Mouse (Mus musculus) cerebellum, postnatal 14 days (tissue): Measurements from ENCODE around the gene Asphd2.

ENCODE experiments used
- DNase-seq, 2 experiments: peaks; one replicate each; pipeline ENCODE4 v3.0.0; 2021; ENCODE audit warnings: mixed read lengths in 2 of 2

Asphd2 gene

GRCm38 (mm10) chr5:112346211-112346965, 48.3 kb downstream of the Asphd2 start:
- no peak for DNase-seq

GRCm38 (mm10) chr5:112344092-112344960, 50.3 kb downstream of the Asphd2 start:
- DNase-seq, result no peak

- DNase-seq, result no peak
Observed at GRCm38 (mm10) chr5:112343205-112343595, 51.5 kb downstream of the Asphd2 start.

DNA sequence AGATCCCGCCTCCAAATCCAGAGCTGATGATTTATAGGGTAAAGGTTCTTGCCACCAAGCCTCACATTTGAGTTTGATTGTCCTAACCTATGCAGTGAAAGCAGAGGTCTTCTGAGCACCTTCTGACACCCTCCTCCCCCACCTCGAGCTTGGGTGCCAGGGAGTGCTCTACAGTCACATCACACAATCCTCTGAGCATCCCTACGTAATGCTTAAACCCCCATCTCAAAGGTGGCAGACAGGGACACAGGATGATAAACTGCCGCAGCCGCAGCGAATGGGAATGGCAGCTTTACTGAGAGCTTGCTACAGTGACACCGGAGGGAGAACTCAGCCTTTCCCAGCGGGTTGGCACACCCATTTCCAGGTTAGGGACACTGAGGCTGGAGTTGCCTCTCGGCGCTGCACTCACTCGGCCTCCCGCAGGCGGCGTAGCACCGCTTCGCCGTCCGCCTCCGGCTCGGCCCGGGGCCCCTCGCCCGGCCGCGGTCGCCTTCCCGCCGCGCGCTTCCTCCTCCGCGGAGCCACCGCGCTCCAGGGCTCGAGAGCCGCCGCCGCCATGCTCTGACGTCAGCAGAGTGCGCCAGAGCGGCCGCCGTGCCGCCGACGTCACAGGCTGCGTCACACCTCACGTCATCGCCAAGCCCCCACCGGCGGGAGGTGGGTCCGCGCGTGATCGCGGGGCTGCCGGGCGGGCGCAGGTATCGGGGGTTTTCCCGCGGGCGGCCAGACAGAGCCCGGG, 52.0 kb downstream of the Asphd2 start, which contains the start of the genes Srrd and Hps4:
Srrd (minus strand) TSS at position 578 of the 742 bp plus-strand sequence.
Hps4 (plus strand) TSS at position 621 of the 742 bp plus-strand sequence.
- DNase-seq, result peak; percentile 94 to 97

GRCm38 (mm10) chr5:112339215-112339614, 55.5 kb downstream of the Asphd2 start:
- no peak for DNase-seq

DNA sequence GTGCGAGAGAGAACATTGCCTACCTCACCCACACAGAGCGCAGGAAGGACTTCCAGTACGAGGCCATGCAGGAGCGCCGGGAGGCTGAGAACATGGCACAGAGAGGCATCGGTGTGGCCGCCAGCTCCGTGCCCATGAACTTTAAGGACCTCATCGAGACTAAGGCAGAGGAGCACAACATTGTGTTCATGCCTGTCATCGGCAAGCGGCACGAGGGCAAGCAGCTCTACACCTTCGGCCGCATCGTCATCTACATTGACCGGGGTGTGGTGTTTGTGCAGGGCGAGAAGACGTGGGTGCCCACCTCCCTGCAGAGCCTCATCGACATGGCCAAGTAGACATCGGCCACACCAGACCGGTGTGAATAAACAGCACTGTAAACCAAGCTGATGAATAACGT, 57.7 kb downstream of the Asphd2 start:
- no peak for DNase-seq

DNA sequence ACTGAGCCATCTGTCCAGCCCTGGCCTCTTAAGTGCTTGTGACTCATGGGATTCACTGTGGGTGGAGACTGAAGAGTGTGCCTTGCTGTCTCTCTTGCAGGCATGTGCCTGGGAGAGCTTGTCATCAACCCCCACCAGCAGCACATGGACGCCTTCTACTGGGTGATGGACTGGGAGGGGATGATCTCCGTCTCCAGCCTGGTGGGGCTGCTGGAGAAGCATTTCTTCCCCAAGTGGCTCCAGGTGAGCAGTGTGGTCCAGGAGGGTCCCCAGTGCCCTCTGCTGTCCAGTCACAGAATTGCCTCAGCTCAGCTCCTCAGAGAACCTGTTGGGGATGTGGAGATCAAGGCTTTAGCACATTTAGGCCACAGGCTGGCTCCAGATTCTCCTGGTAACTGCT, 59.2 kb downstream of the Asphd2 start:
- DNase-seq, result peak; percentile 71 to 80
